Mouse (Mus musculus) adrenal gland, adult 18-20 months (tissue): Measurements from ENCODE around the gene Lyzl6. TPM values are rescaled to one million over a fixed set of nuclear protein-coding genes. Genes with fewer than 3 reads are reported as not detected.

Experiments used
- DNase-seq, 2 experiments: peaks; one replicate each; pipeline ENCODE4 v3.0.0; 2021 to 2022; ENCODE audit warnings: low spot score in 2 of 2
- total RNA-seq, 2 experiments: library from RNA; stranded (reverse); gene quantifications; 1 replicate in 1 of 2; 2 replicates in 1 of 2; pipeline ENCODE4 v1.2.3; 2021

Lyzl6 gene
- total RNA-seq, 2 experiments from 2014 or later = not detected

GRCm38 (mm10) chr11:103646301-103646700 is 7.6 kb upstream of the Lyzl6 start:
- no peak for DNase-seq

DNA sequence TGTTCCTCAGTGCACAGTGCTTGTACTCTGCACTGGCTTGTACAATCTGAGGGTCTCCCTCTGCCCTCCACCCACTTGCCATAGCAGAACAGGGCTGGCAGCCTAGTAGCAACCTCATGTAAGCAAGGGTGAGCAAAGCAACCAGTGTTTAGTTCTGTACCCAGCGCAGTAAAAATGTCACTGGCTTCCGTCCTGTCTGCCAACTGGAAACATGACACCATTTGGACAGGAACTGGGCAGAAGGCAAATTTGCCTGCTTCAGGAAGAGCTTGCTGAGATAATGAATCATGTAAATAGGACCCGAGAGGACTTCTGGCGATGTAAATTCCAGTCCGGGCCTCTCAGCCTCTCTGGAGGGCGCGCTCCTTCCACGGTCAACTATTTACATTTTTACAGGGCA is 7.0 kb upstream of the Lyzl6 start:
- DNase-seq = no peak

DNA sequence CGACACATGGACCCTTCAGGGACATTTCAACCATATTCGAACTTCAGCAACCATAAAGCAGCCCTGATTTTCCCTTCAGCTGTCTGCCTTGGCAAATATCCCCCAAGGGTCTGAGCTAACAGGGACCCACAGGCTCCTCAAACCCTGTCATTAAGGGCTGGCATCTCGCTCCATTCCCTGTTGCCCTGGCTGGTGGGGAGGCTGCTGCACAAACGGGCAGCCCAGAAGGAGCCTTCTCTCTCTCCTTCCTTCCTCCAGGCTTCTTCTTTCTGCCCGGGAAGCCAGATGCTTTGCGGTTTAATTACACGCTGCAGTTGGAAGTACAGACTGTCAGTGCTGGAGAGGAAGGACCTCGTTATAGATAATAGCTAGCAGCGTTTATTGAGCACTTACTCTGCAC is 4.5 kb upstream of the Lyzl6 start:
- DNase-seq = no peak

DNA sequence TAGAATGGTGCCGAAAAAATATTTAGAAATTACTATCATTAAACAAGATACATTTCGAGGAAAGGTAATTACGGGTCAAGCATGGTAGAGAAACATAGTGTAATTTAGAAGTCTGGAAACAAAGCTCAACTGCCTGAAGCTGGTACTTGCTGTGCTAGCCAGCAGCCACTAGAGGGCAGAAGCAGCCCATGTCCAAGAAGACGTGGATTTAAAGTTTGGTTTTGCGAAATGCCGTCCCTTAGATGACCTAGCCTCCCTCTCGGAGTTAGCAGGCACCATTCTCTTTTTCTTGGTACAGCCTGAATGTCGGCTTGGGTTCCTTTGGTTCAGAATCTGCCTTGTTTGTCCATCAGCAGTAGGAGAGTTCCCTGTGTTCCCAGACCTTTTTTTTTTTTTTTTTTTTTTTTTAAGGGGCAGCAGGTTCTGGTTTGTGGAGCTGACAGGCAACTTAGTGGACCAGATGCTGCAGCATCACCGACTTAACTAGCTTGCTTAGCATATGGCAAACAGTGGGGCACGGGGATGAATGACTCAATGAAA is 787 bp upstream of the Lyzl6 start:
- DNase-seq = peak; percentile 53 to 61

GRCm38 (mm10) chr11:103636261-103636660 is 2.4 kb downstream of the Lyzl6 start:
- DNase-seq = no peak

GRCm38 (mm10) chr11:103635481-103635880 is 3.2 kb downstream of the Lyzl6 start:
- no peak for DNase-seq

GRCm38 (mm10) chr11:103634806-103635205 is 3.9 kb downstream of the Lyzl6 start:
- no peak for DNase-seq

DNA sequence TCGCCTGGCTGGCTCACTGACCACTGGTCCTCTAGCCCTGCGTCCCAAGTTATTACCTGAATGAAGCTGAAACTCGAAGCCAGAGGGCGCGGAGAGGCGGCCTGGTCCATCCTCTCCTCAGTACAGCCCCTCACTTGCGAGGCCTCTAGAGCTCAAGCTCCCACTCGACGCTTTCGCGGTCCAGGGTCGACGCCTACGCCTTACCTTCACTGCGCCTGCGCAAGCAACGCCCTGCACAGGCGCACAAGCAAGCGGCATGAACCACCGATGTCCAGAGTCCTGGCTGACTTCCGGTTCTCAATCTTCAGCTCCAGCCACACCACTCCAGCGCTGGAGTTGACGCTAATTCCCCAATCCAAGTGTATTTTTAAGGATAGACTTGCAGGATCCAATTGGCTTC is 11.2 kb downstream of the Lyzl6 start:
- no peak for DNase-seq

- DNase-seq = no peak
Measured at GRCm38 (mm10) chr11:103621040-103621439, 17.6 kb downstream of the Lyzl6 start, which contains the start of gene Gm884. Gene Gm884 (minus strand): TSS chr11:103621140.

- DNase-seq = no peak
Measured at GRCm38 (mm10) chr11:103610772-103611171, 27.9 kb downstream of the Lyzl6 start.

DNA sequence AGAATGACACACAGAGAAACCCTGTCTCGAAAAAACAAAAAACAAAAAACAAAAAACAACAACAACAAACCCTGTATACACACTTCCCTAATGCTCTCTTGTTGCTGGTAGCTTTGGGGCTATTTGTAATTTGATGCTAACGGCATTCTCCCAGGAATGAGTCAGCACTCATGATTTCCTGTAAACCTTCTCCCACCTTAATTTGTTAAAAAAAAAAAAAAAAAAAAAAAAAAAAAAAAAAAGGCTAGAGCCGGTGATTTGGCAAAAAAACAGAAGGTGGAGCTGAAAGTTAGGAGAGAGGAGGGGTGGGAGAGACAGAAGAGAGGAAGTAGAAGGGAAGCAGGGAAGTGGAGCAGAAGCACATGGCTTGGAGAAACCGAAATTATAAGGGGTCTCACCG is 32.1 kb downstream of the Lyzl6 start:
- no peak for DNase-seq

Other genes starting within 250 kb of the Lyzl6 start
- 10 to 100 TPM; 21.3 to 22.2 TPM for gene Plekhm1, start 226.2 kb downstream of the Lyzl6 start, total RNA-seq
- gene Lrrc37a, start 134.3 kb downstream of the Lyzl6 start, total RNA-seq = not detected
- gene Gm884, start 17.8 kb downstream of the Lyzl6 start, total RNA-seq = not detected
- gene Rprml, start 10.7 kb upstream of the Lyzl6 start, total RNA-seq = 1 to 10 TPM in 1 of 2 experiments, not detected in 1; 1.1 TPM
- 10 to 100 TPM; 83.6 to 83.9 TPM for gene Gosr2, start 59.0 kb upstream of the Lyzl6 start, total RNA-seq
- under 1 TPM; 0.13 to 0.32 TPM for gene Wnt9b, start 110.9 kb upstream of the Lyzl6 start, total RNA-seq
- gene Wnt3, start 135.3 kb upstream of the Lyzl6 start, total RNA-seq = under 1 TPM in 1 of 2 experiments, not detected in 1; 0.58 TPM